Mouse (Mus musculus): ENCODE results near the gene Plxnb1. TPM values are rescaled to one million over a fixed set of nuclear protein-coding genes. Genes with fewer than 3 reads are reported as not detected.
A peak's percentile ranks its signal among the peaks of the same experiment; 100 is the strongest.

Gene Plxnb1
- total RNA-seq, 2 experiments from 2014 or later = 67.2 to 69.8 TPM

- intact Hi-C loops (cut with DNase I) = loop anchor here (10.0 kb wide), 1 partner anchor 738 kb away; the partner anchor contains the start of gene Nme6
- DNase-seq (ENCODE audit: low spot score in 2 of 2) = no peak
Observed at GRCm38 (mm10) chr9:109096856-109097255, 1.7 kb downstream of the Plxnb1 start.

DNA sequence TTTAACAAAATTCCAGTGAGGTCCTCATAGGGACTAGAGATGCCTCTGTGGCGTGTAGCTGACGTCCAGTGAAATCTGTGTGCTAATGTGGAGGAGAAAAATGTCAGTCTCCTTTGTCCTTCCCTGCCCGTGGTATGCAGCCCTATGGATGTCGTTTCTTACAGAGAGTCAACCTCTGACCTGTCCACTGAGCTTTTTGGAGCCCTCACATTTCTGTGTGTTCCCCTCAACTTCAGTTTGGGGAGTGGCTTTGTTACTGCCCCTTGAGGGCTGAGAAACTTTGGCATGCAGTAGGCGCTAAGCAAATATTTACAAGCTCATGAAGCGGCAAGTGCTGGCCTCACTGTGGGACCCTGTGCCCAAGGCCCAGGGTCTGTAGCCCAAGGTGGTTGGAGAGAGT, 2.1 kb downstream of the Plxnb1 start:
- intact Hi-C loops (cut with DNase I) = loop anchor here (10.0 kb wide), 1 partner anchor 738 kb away; the partner anchor contains the start of gene Nme6
- DNase-seq (ENCODE audit: low spot score in 2 of 2) = no peak

- intact Hi-C loops (cut with DNase I) = loop anchor here (10.0 kb wide), 1 partner anchor 737 kb away; the partner anchor contains the start of gene Nme6
- peak; percentile 68 to 76 for DNase-seq (ENCODE audit: low spot score in 2 of 2)
Observed at GRCm38 (mm10) chr9:109097831-109098230, 2.6 kb downstream of the Plxnb1 start.

DNA sequence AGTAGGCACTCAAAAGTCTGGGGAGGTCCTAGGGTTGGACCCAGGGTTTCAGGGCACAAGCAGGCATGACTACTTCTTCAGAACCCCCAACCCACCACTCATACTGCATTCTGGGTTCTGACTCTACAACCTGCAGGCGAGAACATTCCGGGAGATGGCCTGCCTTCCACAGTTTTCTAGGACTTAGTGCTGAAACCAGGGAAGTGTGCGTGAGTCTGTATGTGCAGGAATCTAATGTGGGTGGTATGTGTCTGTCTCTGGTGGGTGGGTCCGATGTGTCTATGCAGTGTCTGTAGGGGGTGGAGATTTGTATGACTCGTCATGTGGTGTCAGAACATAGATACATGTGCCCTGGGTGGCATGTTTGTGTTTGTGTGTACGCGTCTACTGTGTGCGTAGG, 3.2 kb downstream of the Plxnb1 start:
- DNase-seq (ENCODE audit: low spot score in 2 of 2) = no peak
- intact Hi-C loops (cut with DNase I) = loop anchor here (10.0 kb wide), 1 partner anchor 736 kb away; the partner anchor contains the start of gene Nme6

DNA sequence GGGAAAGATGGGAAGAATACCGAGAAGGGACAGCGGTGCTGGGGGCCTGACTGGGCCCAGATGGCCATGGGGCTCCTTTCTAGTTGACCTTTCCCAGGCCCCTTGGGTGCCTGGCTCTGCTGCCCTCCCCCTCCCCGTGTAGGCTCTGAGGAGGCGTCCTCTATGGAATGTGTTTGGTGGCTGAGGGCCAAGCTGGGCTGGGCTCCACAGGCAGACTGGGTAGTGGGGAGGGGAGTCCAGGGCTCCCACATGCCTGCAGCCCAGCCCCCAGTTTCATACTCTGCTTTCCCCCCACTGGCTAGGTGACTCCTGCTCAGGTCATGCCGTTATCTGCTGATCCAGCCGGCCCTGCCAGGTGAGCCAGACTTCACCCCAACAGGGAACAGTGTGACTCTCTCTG, 3.8 kb downstream of the Plxnb1 start:
- intact Hi-C loops (cut with DNase I) = loop anchor here (10.0 kb wide), 1 partner anchor 736 kb away; the partner anchor contains the start of gene Nme6

DNA sequence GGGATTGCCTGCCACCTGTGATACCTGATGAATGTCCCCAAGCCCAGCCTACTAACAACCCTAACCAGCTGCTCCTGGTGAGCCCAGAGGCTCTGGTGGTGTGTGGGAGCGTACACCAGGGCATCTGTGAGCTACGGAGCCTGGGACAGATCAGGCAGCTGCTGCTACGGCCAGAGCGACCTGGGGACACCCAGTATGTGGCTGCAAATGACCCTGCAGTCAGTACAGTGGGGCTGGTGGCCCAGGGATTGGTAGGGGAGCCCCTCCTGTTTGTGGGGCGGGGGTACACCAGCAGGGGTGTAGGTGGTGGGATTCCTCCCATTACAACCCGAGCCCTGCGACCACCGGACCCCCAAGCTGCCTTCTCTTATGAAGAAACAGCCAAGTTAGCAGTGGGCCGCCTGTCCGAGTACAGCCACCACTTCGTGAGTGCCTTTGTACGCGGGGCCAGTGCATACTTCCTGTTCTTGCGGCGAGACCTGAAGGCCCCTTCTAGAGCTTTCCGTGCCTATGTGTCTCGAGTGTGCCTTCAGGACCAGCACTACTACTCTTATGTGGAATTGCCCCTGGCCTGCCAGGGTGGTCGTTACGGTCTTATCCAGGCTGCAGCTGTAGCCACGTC, 5.2 kb downstream of the Plxnb1 start:
- DNase-seq (ENCODE audit: low spot score in 2 of 2) = no peak
- intact Hi-C loops (cut with DNase I) = no loop called here

More for the DNA sequence above, 3.8 kb downstream of the Plxnb1 start:
- peak in 1 of 2 experiments; percentile 54 for DNase-seq (ENCODE audit: low spot score in 2 of 2)

DNA sequence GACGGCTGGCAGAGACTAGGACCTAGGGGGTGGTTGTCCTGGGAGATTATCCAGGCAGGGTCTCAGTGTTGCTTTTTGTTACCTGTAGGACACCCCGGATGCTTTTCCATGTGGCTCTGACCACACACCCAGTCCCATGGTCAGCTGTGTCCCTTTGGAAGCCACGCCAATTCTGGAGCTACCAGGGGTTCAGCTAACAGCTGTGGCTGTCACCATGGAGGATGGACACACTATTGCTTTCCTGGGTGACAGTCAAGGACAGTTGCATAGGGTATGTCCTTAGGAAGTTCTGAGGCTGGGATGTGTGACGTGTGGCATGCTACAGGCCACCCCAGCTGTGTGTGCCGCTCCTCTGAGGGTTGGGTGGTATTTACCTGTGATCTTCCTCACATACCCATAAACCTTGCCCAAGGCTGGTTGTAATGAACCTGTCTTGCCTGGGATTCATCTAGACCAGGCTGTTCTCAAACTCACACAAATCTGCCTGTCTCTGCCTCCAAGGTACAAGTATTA, 6.8 kb downstream of the Plxnb1 start:
- intact Hi-C loops (cut with DNase I) = no loop called here
- DNase-seq (ENCODE audit: low spot score in 2 of 2) = no peak

DNA sequence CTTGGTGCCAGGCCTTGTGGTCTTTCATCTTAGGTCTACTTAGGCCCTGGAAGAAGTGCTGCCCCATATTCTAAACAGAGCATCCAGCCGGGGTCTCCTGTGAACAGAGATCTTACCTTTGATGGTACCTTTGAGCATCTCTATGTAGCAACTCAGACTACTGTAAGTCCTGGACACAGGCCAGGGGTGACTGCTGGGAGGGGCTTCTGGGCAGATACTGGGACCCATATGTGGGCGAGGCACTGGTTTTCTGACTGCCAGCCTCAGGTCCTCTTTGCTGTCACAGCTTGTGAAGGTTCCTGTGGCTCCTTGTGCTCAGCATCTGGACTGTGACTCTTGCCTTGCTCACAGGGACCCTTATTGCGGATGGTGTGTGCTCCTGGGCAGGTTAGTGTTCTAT, 7.4 kb downstream of the Plxnb1 start:
- intact Hi-C loops (cut with DNase I) = no loop called here
- DNase-seq (ENCODE audit: low spot score in 2 of 2) = no peak

DNA sequence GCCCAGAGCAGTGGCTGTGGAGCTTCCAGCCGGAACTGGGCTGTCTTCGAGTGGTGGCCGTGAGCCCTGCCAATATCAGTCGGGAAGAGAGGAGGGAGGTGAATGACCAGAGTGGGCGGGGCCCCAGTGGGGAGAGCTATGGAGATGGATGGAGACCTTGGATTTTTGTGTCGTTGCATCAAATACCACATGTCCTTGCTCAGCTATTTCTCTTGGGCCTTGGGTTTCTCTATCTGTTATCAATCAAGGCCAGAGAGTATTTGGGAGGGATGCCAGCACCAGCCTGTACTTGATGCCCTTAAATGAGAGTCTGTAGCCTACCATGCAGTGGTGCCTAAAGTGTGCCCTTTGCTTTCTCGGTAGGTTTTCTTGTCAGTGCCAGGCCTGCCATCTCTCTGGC, 8.1 kb downstream of the Plxnb1 start:
- no peak for DNase-seq (ENCODE audit: low spot score in 2 of 2)
- intact Hi-C loops (cut with DNase I) = no loop called here

DNA sequence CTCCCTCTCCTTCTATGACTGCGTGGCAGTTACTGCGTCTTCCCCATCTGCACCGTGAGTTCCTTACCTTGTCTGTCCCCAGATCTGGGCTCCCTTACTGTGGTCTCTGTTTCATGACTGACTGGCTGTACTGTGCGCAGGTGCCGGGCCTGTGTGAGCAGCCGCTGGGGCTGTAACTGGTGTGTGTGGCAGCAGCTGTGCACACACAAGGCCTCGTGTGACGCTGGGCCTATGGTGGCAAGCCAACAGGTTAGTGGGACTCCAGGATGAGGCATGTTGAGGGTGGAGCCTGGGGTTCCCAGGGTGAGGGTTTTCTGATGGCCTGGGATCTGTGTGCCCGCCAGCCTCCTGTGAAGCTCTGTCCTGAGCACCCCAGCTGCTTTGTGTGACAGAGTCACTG, 8.9 kb downstream of the Plxnb1 start:
- intact Hi-C loops (cut with DNase I) = no loop called here
- DNase-seq (ENCODE audit: low spot score in 2 of 2) = no peak

DNA sequence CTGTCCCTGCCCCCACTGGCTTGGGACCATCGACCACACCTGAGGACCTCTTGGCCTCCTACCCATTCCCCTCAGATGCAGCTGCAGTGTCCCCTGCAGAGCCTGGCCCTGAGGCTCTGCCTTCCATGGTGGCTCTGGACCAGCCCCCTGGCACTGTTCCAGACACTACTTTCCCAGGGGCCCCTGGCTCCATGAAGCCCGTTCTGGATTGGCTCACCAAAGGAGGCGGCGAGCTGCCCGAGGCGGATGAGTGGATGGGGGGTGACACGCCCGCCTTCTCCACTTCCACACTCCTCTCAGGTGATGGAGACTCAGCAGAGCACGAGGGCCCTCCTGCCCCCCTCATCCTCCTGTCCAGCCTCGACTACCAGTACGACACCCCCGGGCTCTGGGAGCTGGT, 9.8 kb downstream of the Plxnb1 start:
- intact Hi-C loops (cut with DNase I) = no loop called here
- DNase-seq (ENCODE audit: low spot score in 2 of 2) = peak; percentile 44 to 51

DNA sequence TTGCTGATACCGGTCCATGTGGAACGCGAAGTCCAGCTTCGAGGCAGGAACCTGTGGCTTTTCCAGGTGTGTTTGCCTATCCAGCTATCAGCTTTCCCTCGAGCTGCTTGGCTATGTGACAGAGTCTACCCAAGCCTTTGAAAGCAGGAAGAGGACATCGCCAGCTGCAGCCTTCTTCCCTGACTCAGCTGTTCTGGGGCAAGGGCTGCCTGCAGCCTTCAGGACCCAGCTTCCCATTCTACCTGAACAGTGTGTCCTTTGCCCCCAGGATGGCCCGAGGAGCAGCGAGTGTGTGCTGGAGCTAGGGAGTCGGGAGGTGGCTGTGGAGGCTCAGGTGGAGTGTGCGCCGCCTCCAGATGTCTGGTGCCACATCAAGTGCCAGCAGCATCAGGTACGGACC, 10.5 kb downstream of the Plxnb1 start:
- no peak for DNase-seq (ENCODE audit: low spot score in 2 of 2)

GRCm38 (mm10) chr9:109107341-109107740, 12.2 kb downstream of the Plxnb1 start:
- no peak for DNase-seq (ENCODE audit: low spot score in 2 of 2)
- intact Hi-C loops (cut with DNase I) = no loop called here

More for the DNA sequence above, 10.5 kb downstream of the Plxnb1 start:
- intact Hi-C loops (cut with DNase I) = no loop called here

DNA sequence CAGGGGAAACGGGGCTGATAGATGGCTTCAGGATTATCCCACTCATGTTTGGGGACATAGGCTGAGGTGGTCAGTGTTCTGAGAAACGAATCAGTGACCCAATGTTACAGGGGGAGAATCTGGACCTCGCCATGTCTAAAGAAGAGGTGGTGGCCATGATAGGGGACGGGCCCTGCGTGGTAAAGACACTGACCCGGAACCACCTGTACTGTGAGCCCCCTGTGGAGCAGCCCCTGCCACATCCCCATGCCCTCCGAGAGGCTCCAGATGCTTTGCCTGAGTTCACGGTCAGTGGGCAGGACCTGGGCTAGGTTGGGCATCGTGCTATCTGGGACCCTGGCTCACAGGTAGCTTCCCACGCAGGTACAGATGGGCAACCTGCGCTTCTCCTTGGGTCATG, 15.1 kb downstream of the Plxnb1 start:
- DNase-seq (ENCODE audit: low spot score in 2 of 2) = no peak
- intact Hi-C loops (cut with DNase I) = no loop called here

- intact Hi-C loops (cut with DNase I) = no loop called here
- no peak for DNase-seq (ENCODE audit: low spot score in 2 of 2)
Observed at GRCm38 (mm10) chr9:109111101-109111500, 15.9 kb downstream of the Plxnb1 start.

DNA sequence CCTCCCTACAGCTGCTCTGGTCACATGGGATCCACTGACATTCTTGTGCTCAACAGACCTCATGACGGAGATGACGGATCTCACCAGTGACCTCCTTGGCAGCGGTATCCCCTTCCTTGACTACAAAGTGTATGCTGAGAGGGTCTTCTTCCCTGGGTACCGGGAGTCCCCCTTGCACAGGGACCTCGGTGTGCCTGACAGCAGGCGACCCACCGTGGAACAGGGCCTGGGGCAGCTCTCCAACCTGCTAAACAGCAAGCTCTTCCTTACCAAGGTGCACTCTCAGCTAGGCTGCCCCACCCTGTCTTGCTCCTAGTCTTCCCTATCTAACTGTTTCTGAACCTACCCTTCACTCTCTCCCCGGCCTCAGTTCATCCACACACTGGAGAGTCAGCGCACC, 16.4 kb downstream of the Plxnb1 start:
- no peak for DNase-seq (ENCODE audit: low spot score in 2 of 2)
- intact Hi-C loops (cut with DNase I) = no loop called here

GRCm38 (mm10) chr9:109113331-109113730, 18.1 kb downstream of the Plxnb1 start:
- intact Hi-C loops (cut with DNase I) = no loop called here
- no peak for DNase-seq (ENCODE audit: low spot score in 2 of 2)

- DNase-seq (ENCODE audit: low spot score in 2 of 2) = no peak
- intact Hi-C loops (cut with DNase I) = no loop called here
Observed at GRCm38 (mm10) chr9:109114276-109114675, 19.1 kb downstream of the Plxnb1 start.

- intact Hi-C loops (cut with DNase I) = no loop called here
Observed at GRCm38 (mm10) chr9:109114871-109115270, 19.7 kb downstream of the Plxnb1 start.

DNA sequence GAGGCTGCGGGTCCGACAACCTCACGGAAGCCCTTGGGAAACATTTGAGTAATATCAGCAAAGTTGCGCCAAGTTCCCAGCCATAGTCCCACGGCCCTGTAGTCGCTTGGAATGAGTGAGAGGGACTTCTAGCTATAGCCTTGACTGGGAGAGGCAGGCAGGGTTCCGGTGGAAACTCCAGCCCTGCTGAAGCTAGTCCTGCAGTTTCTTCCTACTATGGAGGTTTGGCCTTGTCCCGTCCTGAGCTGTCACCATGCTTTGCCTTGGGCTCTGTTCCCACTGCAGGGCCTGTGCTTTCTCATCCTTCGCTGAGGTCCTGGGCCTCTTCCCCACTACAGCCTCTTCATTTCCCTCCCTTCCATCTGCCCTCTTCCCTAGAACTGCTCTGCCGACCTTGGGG, 21.0 kb downstream of the Plxnb1 start:
- no peak for DNase-seq (ENCODE audit: low spot score in 2 of 2)
- intact Hi-C loops (cut with DNase I) = no loop called here

More at GRCm38 (mm10) chr9:109114871-109115270, 19.7 kb downstream of the Plxnb1 start:
- no peak for DNase-seq (ENCODE audit: low spot score in 2 of 2)

DNA sequence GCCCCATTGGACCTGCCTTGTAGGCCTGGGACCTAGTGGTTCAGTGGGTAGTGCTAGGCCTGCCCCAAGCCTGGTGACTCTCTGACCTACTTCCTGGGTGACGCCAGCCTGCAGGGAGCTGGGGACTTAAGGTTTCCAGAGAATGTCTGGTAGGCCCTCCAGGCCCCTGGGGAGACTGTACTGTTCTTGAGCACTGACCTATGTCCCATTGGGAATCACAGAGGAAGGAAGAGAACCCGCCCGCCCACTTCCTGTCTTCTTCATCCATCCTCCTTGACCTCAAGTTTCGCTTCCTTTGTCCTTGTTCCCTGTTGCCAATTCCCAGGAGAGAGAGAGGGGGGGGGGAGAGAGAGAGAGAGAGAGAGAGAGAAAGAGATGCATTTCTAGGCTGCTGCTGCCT, 22.9 kb downstream of the Plxnb1 start:
- intact Hi-C loops (cut with DNase I) = no loop called here
- DNase-seq (ENCODE audit: low spot score in 2 of 2) = peak in 1 of 2 experiments; percentile 2

Measured in left cerebral cortex, postnatal 14 days (tissue).